Mouse (Mus musculus): ENCODE results near the gene Psmb1. TPM values are rescaled to one million over a fixed set of nuclear protein-coding genes. Genes with fewer than 3 reads are reported as not detected.

Psmb1 gene
- polyA plus RNA-seq, 1 experiment from 2014 or later, result 230 TPM

- H3K9ac ChIP-seq (ENCODE audit: low read depth, low read length), result no peak overlapping the region
- peaks cover 6% of the 10 kb centered on the region; the same call in 1 of the 2 replicates for H3K36me3 ChIP-seq (ENCODE audit: control insufficient read depth, insufficient read depth, low read length)
- no peak overlapping the region for H3K4me3 ChIP-seq (ENCODE audit: low read depth, low read length)
- ATAC-seq, result no peak
- H3K4me2 ChIP-seq (ENCODE audit: low read length), result no peak overlapping the region
- WGBS, result 89% methylated on average over 2 of the region's 2 CpGs
- H3K27ac ChIP-seq (ENCODE audit: low read length), result no peak overlapping the region
- H3K4me1 ChIP-seq (ENCODE audit: control insufficient read depth, insufficient read depth, low read length), result peaks cover 15% of the 10 kb centered on the region
- no peaks in the 10 kb centered on the region for H3K9me3 ChIP-seq (replicated peaks; ENCODE audit: control insufficient read depth, low read length, poor library complexity, severe bottlenecking)
- no peaks in the 10 kb centered on the region for H3K27me3 ChIP-seq (ENCODE audit: control insufficient read depth, insufficient read depth, low read depth, low read length)
These were observed 29.3 kb upstream of the Psmb1 start for GRCm38 (mm10) chr17:15528887-15529286.

- Histone ChIP-seq H3K9ac (ENCODE audit: low read depth, low read length) (peak overlapping the region; percentile 81), H3K4me1 (ENCODE audit: control insufficient read depth, insufficient read depth, low read length) (peaks cover 15% of the 10 kb centered on the region), H3K4me3 (ENCODE audit: low read depth, low read length) (peak overlapping the region; percentile 95), H3K4me2 (ENCODE audit: low read length) (peak overlapping the region; percentile 82), H3K27me3 (ENCODE audit: control insufficient read depth, insufficient read depth, low read depth, low read length) (no peaks in the 10 kb centered on the region), H3K27ac (ENCODE audit: low read length) (0 out of 2 replicates have a peak overlapping the region, but pooled peaks have one; percentile 79), H3K36me3 (ENCODE audit: control insufficient read depth, insufficient read depth, low read length) (peaks cover 6% of the 10 kb centered on the region; the same call in 1 of the 2 replicates), H3K9me3 (replicated peaks; ENCODE audit: control insufficient read depth, low read length, poor library complexity, severe bottlenecking) (no peaks in the 10 kb centered on the region)
- 62% methylated on average over 3 of the region's 3 CpGs for WGBS
- no peak for ATAC-seq
These were observed 28.2 kb upstream of the Psmb1 start for GRCm38 (mm10) chr17:15527811-15528136.

DNA sequence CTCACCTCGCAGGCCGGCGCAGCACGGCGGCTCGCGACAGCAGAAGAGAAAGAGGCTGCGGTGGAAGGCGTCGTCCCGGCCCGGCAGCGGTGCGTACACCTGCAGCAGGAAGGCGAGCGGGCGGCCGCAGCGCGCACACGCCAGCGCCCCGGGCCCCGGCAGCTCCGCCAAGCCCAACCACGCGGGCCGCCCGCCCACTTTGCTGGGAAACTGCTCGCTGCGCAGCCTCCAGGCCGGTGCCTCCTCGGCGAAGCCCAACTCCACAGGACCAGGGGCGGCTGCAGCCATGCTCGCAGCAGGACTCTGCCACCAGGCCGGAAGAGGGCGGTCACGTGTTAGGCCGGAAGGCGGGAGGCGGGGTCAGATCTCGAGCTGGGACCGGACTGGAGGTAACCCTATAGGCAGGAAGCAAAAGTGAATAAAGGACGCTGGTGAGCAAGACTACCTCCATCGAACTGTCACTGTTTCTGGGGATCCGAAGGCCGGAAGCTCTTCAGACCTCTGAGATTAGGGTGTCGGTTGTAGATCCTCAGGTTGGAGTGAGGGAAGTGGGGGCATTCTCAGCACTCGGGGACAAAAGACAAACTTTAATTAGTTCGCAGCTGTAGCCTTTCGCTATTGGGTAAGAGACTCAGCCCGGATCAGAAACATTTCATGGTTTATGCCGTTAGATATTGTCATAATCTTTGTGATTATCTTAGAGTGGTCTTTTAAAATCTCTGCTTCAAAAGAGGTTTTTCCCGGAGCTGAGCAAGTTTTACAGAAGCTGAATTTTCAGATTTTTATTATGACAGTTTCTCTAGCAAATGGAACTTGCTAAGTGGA is 27.6 kb upstream of the Psmb1 start, which contains the start of gene Pdcd2:
Gene Pdcd2, minus strand, starts transcription at position 316 of the 825 bp plus-strand sequence.
- Histone ChIP-seq H3K4me3 (ENCODE audit: low read depth, low read length) (peak within 1 kb of the TSS; percentile 95), H3K9me3 (replicated peaks; ENCODE audit: control insufficient read depth, low read length, poor library complexity, severe bottlenecking) (no peaks in the 10 kb centered on the region), H3K36me3 (ENCODE audit: control insufficient read depth, insufficient read depth, low read length) (peaks cover 6% of the 10 kb centered on the region; the same call in 1 of the 2 replicates), H3K4me2 (ENCODE audit: low read length) (peak within 1 kb of the TSS; percentile 82), H3K9ac (ENCODE audit: low read depth, low read length) (peak within 1 kb of the TSS; percentile 81), H3K27me3 (ENCODE audit: control insufficient read depth, insufficient read depth, low read depth, low read length) (no peaks in the 10 kb centered on the region), H3K27ac (ENCODE audit: low read length) (peak within 1 kb of the TSS; percentile 79), H3K4me1 (ENCODE audit: control insufficient read depth, insufficient read depth, low read length) (peaks cover 15% of the 10 kb centered on the region)
- WGBS, result under 1% methylated on average over 55 of the region's 55 CpGs
- peak; percentile 98 for ATAC-seq

- no peak for ATAC-seq
- peak overlapping the region; percentile 26; the same call in 1 of the 2 replicates for H3K27ac ChIP-seq (ENCODE audit: low read length)
These were observed 26.8 kb upstream of the Psmb1 start for GRCm38 (mm10) chr17:15526304-15526703.

GRCm38 (mm10) chr17:15518766-15519165 is 19.2 kb upstream of the Psmb1 start:
- H3K4me1 ChIP-seq (ENCODE audit: control insufficient read depth, insufficient read depth, low read length), result no peaks in the 10 kb centered on the region
- no peak overlapping the region for H3K27ac ChIP-seq (ENCODE audit: low read length)
- 100% methylated on average over 1 of the region's 1 CpGs for WGBS
- no peak overlapping the region for H3K4me2 ChIP-seq (ENCODE audit: low read length)
- H3K9ac ChIP-seq (ENCODE audit: low read depth, low read length), result no peak overlapping the region
- no peak overlapping the region for H3K4me3 ChIP-seq (ENCODE audit: low read depth, low read length)
- no peak for ATAC-seq
- H3K27me3 ChIP-seq (ENCODE audit: control insufficient read depth, insufficient read depth, low read depth, low read length), result no peaks in the 10 kb centered on the region
- H3K36me3 ChIP-seq (ENCODE audit: control insufficient read depth, insufficient read depth, low read length), result peaks cover 55% of the 10 kb centered on the region
- H3K9me3 ChIP-seq (replicated peaks; ENCODE audit: control insufficient read depth, low read length, poor library complexity, severe bottlenecking), result no peaks in the 10 kb centered on the region

More at GRCm38 (mm10) chr17:15526304-15526703, 26.8 kb upstream of the Psmb1 start:
- WGBS, result 12% methylated on average over 10 of the region's 10 CpGs
- Histone ChIP-seq H3K4me1 (ENCODE audit: control insufficient read depth, insufficient read depth, low read length) (peaks cover 15% of the 10 kb centered on the region), H3K27me3 (ENCODE audit: control insufficient read depth, insufficient read depth, low read depth, low read length) (no peaks in the 10 kb centered on the region), H3K9ac (ENCODE audit: low read depth, low read length) (peak overlapping the region; percentile 81), H3K4me2 (ENCODE audit: low read length) (peak overlapping the region; percentile 82), H3K36me3 (ENCODE audit: control insufficient read depth, insufficient read depth, low read length) (peaks cover 8% of the 10 kb centered on the region; the same call in 1 of the 2 replicates), H3K9me3 (replicated peaks; ENCODE audit: control insufficient read depth, low read length, poor library complexity, severe bottlenecking) (no peaks in the 10 kb centered on the region), H3K4me3 (ENCODE audit: low read depth, low read length) (peak overlapping the region; percentile 95)

- peaks cover 60% of the 10 kb centered on the region for H3K36me3 ChIP-seq (ENCODE audit: control insufficient read depth, insufficient read depth, low read length)
- no peak overlapping the region for H3K4me2 ChIP-seq (ENCODE audit: low read length)
- ATAC-seq, result no peak
- no peaks in the 10 kb centered on the region for H3K9me3 ChIP-seq (replicated peaks; ENCODE audit: control insufficient read depth, low read length, poor library complexity, severe bottlenecking)
- no peak overlapping the region for H3K4me3 ChIP-seq (ENCODE audit: low read depth, low read length)
- no peak overlapping the region for H3K27ac ChIP-seq (ENCODE audit: low read length)
- 92% methylated on average over 5 of the region's 5 CpGs for WGBS
- H3K27me3 ChIP-seq (ENCODE audit: control insufficient read depth, insufficient read depth, low read depth, low read length), result no peaks in the 10 kb centered on the region
- H3K9ac ChIP-seq (ENCODE audit: low read depth, low read length), result no peak overlapping the region
- no peaks in the 10 kb centered on the region for H3K4me1 ChIP-seq (ENCODE audit: control insufficient read depth, insufficient read depth, low read length)
These were observed 18.6 kb upstream of the Psmb1 start for GRCm38 (mm10) chr17:15518186-15518585.

GRCm38 (mm10) chr17:15517776-15518175 is 18.2 kb upstream of the Psmb1 start:
- Histone ChIP-seq H3K9ac (ENCODE audit: low read depth, low read length) (no peak overlapping the region), H3K27me3 (ENCODE audit: control insufficient read depth, insufficient read depth, low read depth, low read length) (no peaks in the 10 kb centered on the region), H3K4me2 (ENCODE audit: low read length) (no peak overlapping the region), H3K36me3 (ENCODE audit: control insufficient read depth, insufficient read depth, low read length) (peaks cover 60% of the 10 kb centered on the region), H3K4me1 (ENCODE audit: control insufficient read depth, insufficient read depth, low read length) (no peaks in the 10 kb centered on the region), H3K9me3 (replicated peaks; ENCODE audit: control insufficient read depth, low read length, poor library complexity, severe bottlenecking) (no peaks in the 10 kb centered on the region), H3K4me3 (ENCODE audit: low read depth, low read length) (no peak overlapping the region), H3K27ac (ENCODE audit: low read length) (no peak overlapping the region)
- no peak for ATAC-seq
- 71% methylated on average over 5 of the region's 5 CpGs for WGBS

DNA sequence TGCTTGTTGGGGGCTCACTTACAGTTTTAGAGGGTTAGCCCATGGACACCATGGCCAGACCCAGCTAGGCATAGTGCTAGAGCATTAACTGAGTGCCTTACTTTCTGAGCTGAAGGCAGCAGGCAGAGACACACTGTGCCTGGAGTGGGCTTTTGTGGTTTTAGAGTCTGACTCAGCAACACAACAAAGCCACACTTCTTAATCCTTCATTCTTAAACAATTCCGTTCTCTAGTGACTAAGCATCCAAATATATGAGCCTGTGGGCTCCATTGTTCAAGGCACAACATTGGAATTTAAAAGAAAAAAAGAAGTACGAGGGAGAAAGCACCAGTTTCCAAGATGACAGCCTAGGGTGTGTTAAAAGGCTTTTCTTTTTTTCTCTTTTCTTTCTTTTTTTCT is 11.1 kb upstream of the Psmb1 start:
- Histone ChIP-seq H3K36me3 (ENCODE audit: control insufficient read depth, insufficient read depth, low read length) (peaks cover 70% of the 10 kb centered on the region), H3K9ac (ENCODE audit: low read depth, low read length) (no peak overlapping the region), H3K4me2 (ENCODE audit: low read length) (no peak overlapping the region), H3K27me3 (ENCODE audit: control insufficient read depth, insufficient read depth, low read depth, low read length) (no peaks in the 10 kb centered on the region), H3K4me1 (ENCODE audit: control insufficient read depth, insufficient read depth, low read length) (no peaks in the 10 kb centered on the region), H3K9me3 (replicated peaks; ENCODE audit: control insufficient read depth, low read length, poor library complexity, severe bottlenecking) (no peaks in the 10 kb centered on the region), H3K27ac (ENCODE audit: low read length) (no peak overlapping the region), H3K4me3 (ENCODE audit: low read depth, low read length) (no peak overlapping the region)
- 72% methylated on average over 2 of the region's 2 CpGs for WGBS
- no peak for ATAC-seq

DNA sequence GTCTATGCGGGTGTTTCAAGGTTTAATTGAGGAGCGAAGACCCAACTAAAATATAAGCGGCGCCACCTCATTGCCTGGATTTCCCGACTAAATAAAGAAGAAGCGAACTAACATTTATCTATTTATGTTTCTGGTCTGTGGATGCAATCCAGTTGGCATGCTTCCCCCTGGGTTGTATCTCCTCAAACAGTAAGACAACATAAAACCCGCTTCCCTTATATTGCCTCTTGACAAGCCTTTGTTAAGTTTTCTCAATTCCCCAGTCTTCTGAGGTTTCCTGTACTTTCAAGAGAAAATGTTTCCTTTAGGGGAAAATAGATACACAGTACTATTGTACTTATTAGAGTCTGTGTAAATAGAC is 818 bp downstream of the Psmb1 start:
- peak overlapping the region; percentile 97 for H3K4me3 ChIP-seq (ENCODE audit: low read depth, low read length)
- H3K4me2 ChIP-seq (ENCODE audit: low read length), result peak overlapping the region; percentile 73
- peak overlapping the region; percentile 85 for H3K9ac ChIP-seq (ENCODE audit: low read depth, low read length)
- peaks cover 2% of the 10 kb centered on the region; the same call in 1 of the 2 replicates for H3K36me3 ChIP-seq (ENCODE audit: control insufficient read depth, insufficient read depth, low read length)
- no peak for ATAC-seq
- 50% methylated on average over 7 of the region's 7 CpGs for whole genome bisulfite sequencing
- peaks cover 35% of the 10 kb centered on the region for H3K4me1 ChIP-seq (ENCODE audit: control insufficient read depth, insufficient read depth, low read length)
- peak overlapping the region; percentile 92 for H3K27ac ChIP-seq (ENCODE audit: low read length)
- no peaks in the 10 kb centered on the region for H3K27me3 ChIP-seq (ENCODE audit: control insufficient read depth, insufficient read depth, low read depth, low read length)
- H3K9me3 ChIP-seq (replicated peaks; ENCODE audit: control insufficient read depth, low read length, poor library complexity, severe bottlenecking), result no peaks in the 10 kb centered on the region

Measured in midbrain, embryonic 16.5 days (tissue).